Mouse (Mus musculus) T-cell, adult 2 months (primary cell): Measurements from ENCODE around the gene Rhbdd1.
A peak's percentile ranks its signal among the peaks of the same experiment; 100 is the strongest.

Experiments used
- DNase-seq: peaks from one replicate; pipeline ENCODE4 v3.0.0; 2022; ENCODE audit warnings: low spot score

The Rhbdd1 gene

GRCm38 (mm10) chr1:82316111-82316745, at the start of gene Rhbdd1:
Rhbdd1 (plus strand) TSS chr1:82316452.
- DNase-seq: peak; percentile 97

GRCm38 (mm10) chr1:82267547-82267946, 48.7 kb upstream of the Rhbdd1 start:
- no peak for DNase-seq

- no peak for DNase-seq
These were observed 44.0 kb upstream of the Rhbdd1 start for GRCm38 (mm10) chr1:82272231-82272630.

GRCm38 (mm10) chr1:82273529-82273928, 42.7 kb upstream of the Rhbdd1 start:
- DNase-seq: no peak

GRCm38 (mm10) chr1:82274361-82274760, 41.9 kb upstream of the Rhbdd1 start:
- no peak for DNase-seq

- no peak for DNase-seq
These were observed 36.5 kb upstream of the Rhbdd1 start for GRCm38 (mm10) chr1:82279768-82280167.

- no peak for DNase-seq
These were observed 34.4 kb upstream of the Rhbdd1 start for GRCm38 (mm10) chr1:82281823-82282222.

- peak; percentile 80 for DNase-seq
These were observed 33.1 kb upstream of the Rhbdd1 start for GRCm38 (mm10) chr1:82282992-82283611.

- no peak for DNase-seq
These were observed 32.4 kb upstream of the Rhbdd1 start for GRCm38 (mm10) chr1:82283901-82284301.

- no peak for DNase-seq
These were observed 31.8 kb upstream of the Rhbdd1 start for GRCm38 (mm10) chr1:82284403-82284802.

- DNase-seq: no peak
These were observed 30.6 kb upstream of the Rhbdd1 start for GRCm38 (mm10) chr1:82285461-82286189.

- DNase-seq: no peak
These were observed 29.8 kb upstream of the Rhbdd1 start for GRCm38 (mm10) chr1:82286190-82287051.

GRCm38 (mm10) chr1:82287052-82287775, 29.0 kb upstream of the Rhbdd1 start:
- no peak for DNase-seq

GRCm38 (mm10) chr1:82287776-82288325, 28.4 kb upstream of the Rhbdd1 start:
- no peak for DNase-seq

GRCm38 (mm10) chr1:82288421-82288990, 27.7 kb upstream of the Rhbdd1 start:
- no peak for DNase-seq

GRCm38 (mm10) chr1:82289116-82289989, 26.9 kb upstream of the Rhbdd1 start:
- no peak for DNase-seq

GRCm38 (mm10) chr1:82289990-82290681, 26.1 kb upstream of the Rhbdd1 start:
- DNase-seq: no peak

- DNase-seq: peak; percentile 12
These were observed 25.5 kb upstream of the Rhbdd1 start for GRCm38 (mm10) chr1:82290723-82291150.

- DNase-seq: no peak
These were observed 25.0 kb upstream of the Rhbdd1 start, which contains the start of gene Irs1 for GRCm38 (mm10) chr1:82291151-82291797. Irs1 (minus strand) TSS chr1:82291416.
